Mouse (Mus musculus) Muller cell, postnatal 12 days (primary cell): ENCODE data around the gene Ube2cbp.

Source experiments
- DNase-seq: peaks from one replicate; pipeline ENCODE4 v3.0.0-alpha.2; 2015; ENCODE audit errors: inconsistent ontology term

Ube2cbp gene

GRCm38 (mm10) chr9:86464151-86465105 lies at the start of gene Ube2cbp:
Gene Ube2cbp, minus strand, starts transcription at chr9:86464950.
- DNase-seq, result peak; percentile 93

- no peak for DNase-seq
These were observed 49.6 kb upstream of the Ube2cbp start for GRCm38 (mm10) chr9:86514390-86514789.

GRCm38 (mm10) chr9:86513733-86514132 lies 49.0 kb upstream of the Ube2cbp start:
- peak; percentile 4 for DNase-seq

GRCm38 (mm10) chr9:86507437-86507836 lies 42.7 kb upstream of the Ube2cbp start:
- DNase-seq, result no peak

GRCm38 (mm10) chr9:86499083-86499482 lies 34.3 kb upstream of the Ube2cbp start:
- DNase-seq, result no peak

GRCm38 (mm10) chr9:86496261-86496660 lies 31.5 kb upstream of the Ube2cbp start:
- DNase-seq, result no peak

GRCm38 (mm10) chr9:86491740-86492139 lies 27.0 kb upstream of the Ube2cbp start:
- DNase-seq, result no peak

- no peak for DNase-seq
These were observed 17.5 kb upstream of the Ube2cbp start for GRCm38 (mm10) chr9:86482236-86482635.

GRCm38 (mm10) chr9:86478414-86479093 lies 13.8 kb upstream of the Ube2cbp start:
- no peak for DNase-seq

- no peak for DNase-seq
These were observed 12.0 kb upstream of the Ube2cbp start for GRCm38 (mm10) chr9:86476763-86477162.

- no peak for DNase-seq
These were observed 11.2 kb upstream of the Ube2cbp start for GRCm38 (mm10) chr9:86475956-86476355.

GRCm38 (mm10) chr9:86466990-86467870 lies 2.5 kb upstream of the Ube2cbp start, which contains the start of gene Dop1a:
Gene Dop1a, plus strand, starts transcription at chr9:86467154.
- DNase-seq, result peak; percentile 95

GRCm38 (mm10) chr9:86453626-86454025 lies 11.1 kb downstream of the Ube2cbp start:
- no peak for DNase-seq

- peak; percentile 42 for DNase-seq
These were observed 13.1 kb downstream of the Ube2cbp start for GRCm38 (mm10) chr9:86451617-86452016.

- DNase-seq, result peak; percentile 22
These were observed 13.7 kb downstream of the Ube2cbp start for GRCm38 (mm10) chr9:86451094-86451493.

GRCm38 (mm10) chr9:86449581-86449980 lies 15.2 kb downstream of the Ube2cbp start:
- DNase-seq, result peak; percentile 62

GRCm38 (mm10) chr9:86447431-86447830 lies 17.3 kb downstream of the Ube2cbp start:
- no peak for DNase-seq

GRCm38 (mm10) chr9:86446847-86447246 lies 17.9 kb downstream of the Ube2cbp start:
- no peak for DNase-seq

GRCm38 (mm10) chr9:86442248-86442647 lies 22.5 kb downstream of the Ube2cbp start:
- no peak for DNase-seq

- no peak for DNase-seq
These were observed 26.3 kb downstream of the Ube2cbp start for GRCm38 (mm10) chr9:86438337-86439009.

- no peak for DNase-seq
These were observed 28.1 kb downstream of the Ube2cbp start for GRCm38 (mm10) chr9:86436608-86437007.
